Mouse (Mus musculus) G1E (cell line): ENCODE results near the gene Hist1h2bc. TPM values are rescaled to one million over a fixed set of nuclear protein-coding genes. Genes with fewer than 3 reads are reported as not detected.

ENCODE experiments used
- ATAC-seq: 2 replicates; pipeline ENCODE4 v1.8.0; 2016; ENCODE audit warnings: mild to moderate bottlenecking; ENCODE audit not compliant: insufficient number of reproducible peaks, poor library complexity, low FRiP score, severe bottlenecking; ENCODE audit errors: extremely low read depth
- DNase-seq: peaks from one replicate; pipeline ENCODE4 v3.0.0; 2012; ENCODE audit warnings: low spot score
- H3K27me3 ChIP-seq: 2 replicates; pipeline ENCODE4 v1.6.1; 2012; ENCODE audit warnings: mild to moderate bottlenecking, low read length, inconsistent platforms; ENCODE audit not compliant: insufficient read depth
- H3K36me3 ChIP-seq: replicated peaks from 2 replicates; pipeline ENCODE3; 2012; ENCODE audit warnings: mild to moderate bottlenecking, inconsistent platforms
- H3K4me1 ChIP-seq: 2 replicates; pipeline ENCODE4 v1.6.1; 2012; ENCODE audit warnings: low read depth, low read length, inconsistent platforms, mixed read lengths; ENCODE audit not compliant: insufficient read depth
- H3K4me3 ChIP-seq: 2 replicates; pipeline ENCODE4 v1.5.1; 2012; ENCODE audit warnings: low read depth, mild to moderate bottlenecking, inconsistent platforms, low read length, moderate library complexity, mixed read lengths
- H3K9me3 ChIP-seq: replicated peaks from 2 replicates; pipeline ENCODE4 v1.6.1; 2012; ENCODE audit warnings: inconsistent platforms
- CTCF ChIP-seq: IDR thresholded peaks from 2 replicates; pipeline ENCODE4 v1.5.1; 2012; ENCODE audit warnings: low read depth, low read length, inconsistent platforms, mixed read lengths
- GATA1 ChIP-seq: IDR thresholded peaks from 2 replicates; pipeline ENCODE4 v1.6.1; 2012; ENCODE audit warnings: borderline replicate concordance, low read length, inconsistent platforms, mixed read lengths
- GATA2 ChIP-seq: IDR thresholded peaks from 2 replicates; pipeline ENCODE4 v1.6.1; 2012; ENCODE audit warnings: low read depth, low read length, inconsistent platforms, borderline replicate concordance
- POLR2AphosphoS5 ChIP-seq: IDR thresholded peaks from 2 replicates; pipeline ENCODE4 v1.6.1; 2012; ENCODE audit warnings: low read depth, low read length, inconsistent platforms; ENCODE audit not compliant: insufficient replicate concordance
- TAL1 ChIP-seq: conservative IDR thresholded peaks from 2 replicates; pipeline ENCODE4 v1.6.1; 2012; ENCODE audit warnings: low read depth, low read length, inconsistent platforms, mixed read lengths
- polyA plus RNA-seq: library from polyadenylated mRNA; stranded (reverse); fragments of >175 nt; gene quantifications from 2 replicates; pipeline ENCODE4 v1.2.3, GENCODE M21; 2012
- total RNA-seq, 2 experiments: library from RNA; stranded (forward) in 1 of 2; stranded (reverse) in 1 of 2; fragments of 200-1000 nt in 1 of 2; fragments of >200 nt in 1 of 2; fragmentation: Nextera tagmentation in 1 of 2; gene quantifications; 2 replicates each; pipeline ENCODE4 v1.2.3; 2014 to 2017

Hist1h2bc gene
- total and polyA plus RNA-seq, 3 experiments: 8.5 to 387 (median 62.5) TPM

DNA sequence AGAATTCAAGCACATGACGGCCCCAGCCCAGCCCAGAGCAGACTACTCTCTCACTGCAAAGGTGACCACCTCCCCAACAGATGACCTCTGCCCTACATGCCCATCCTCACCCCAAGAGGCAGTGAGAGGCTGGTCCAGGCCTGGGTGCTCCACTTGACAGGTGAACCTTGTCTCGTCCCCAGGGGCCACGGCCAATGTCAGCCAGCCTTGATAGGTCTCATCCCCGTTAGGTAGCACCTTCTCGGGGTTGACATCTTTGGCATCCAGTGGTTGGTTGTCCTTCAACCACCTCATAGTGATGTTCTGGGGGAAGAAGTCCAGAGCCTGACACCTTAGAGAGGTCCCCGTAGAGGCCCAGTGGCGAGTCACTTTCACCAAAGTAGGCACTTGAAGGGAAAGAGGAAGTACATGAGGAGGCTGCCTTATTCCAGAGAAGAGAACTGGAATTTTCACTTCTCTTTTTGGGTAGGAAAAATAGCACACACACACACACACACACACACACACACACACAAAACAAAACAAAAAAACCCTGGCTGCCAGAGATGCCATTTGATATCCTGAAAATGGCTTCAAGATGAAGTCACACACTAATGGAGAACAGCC is 21.9 kb downstream of the Hist1h2bc start:
- TF ChIP-seq TAL1 (no peak), GATA1 (no peak), CTCF (no peak), GATA2 (no peak)
- no peak for DNase-seq
- Histone ChIP-seq H3K4me3 (no peak overlapping the region), H3K27me3 (peaks cover 43% of the 10 kb centered on the region), H3K36me3 (no peaks in the 10 kb centered on the region), H3K9me3 (no peaks in the 10 kb centered on the region), H3K4me1 (peaks cover 29% of the 10 kb centered on the region)
- ATAC-seq: no peak

DNA sequence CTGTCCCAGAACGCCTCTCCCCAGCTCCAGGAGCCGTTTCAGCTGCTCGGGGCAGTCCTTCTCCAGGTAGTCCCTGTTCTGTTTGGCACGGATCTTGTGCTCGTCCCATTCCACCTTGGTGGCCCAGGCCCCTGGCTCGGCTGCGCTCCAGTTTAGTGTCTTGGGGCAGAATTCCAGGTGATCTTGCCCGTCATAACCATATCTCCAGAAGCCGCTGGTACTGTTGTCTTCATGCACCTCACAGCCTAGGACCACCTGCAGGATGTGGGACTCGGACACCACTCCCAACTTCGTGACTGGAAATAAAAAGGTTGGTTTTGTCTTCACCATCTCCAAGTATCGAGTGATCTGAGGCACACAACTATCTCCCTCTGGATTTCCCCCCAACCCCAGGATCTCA is 22.8 kb downstream of the Hist1h2bc start:
- H3K4me1 ChIP-seq: peaks cover 25% of the 10 kb centered on the region

GRCm38 (mm10) chr13:23708041-23708440 is 24.0 kb downstream of the Hist1h2bc start:
- no peaks in the 10 kb centered on the region for H3K9me3 ChIP-seq
- H3K4me1 ChIP-seq: peaks cover 20% of the 10 kb centered on the region
- DNase-seq (no peak), ATAC-seq (no peak)
- TF ChIP-seq TAL1 (no peak), POLR2AphosphoS5 (no peak), CTCF (no peak), GATA1 (no peak), GATA2 (no peak)
- no peaks in the 10 kb centered on the region for H3K36me3 ChIP-seq
- H3K27me3 ChIP-seq: peaks cover 50% of the 10 kb centered on the region
- H3K4me3 ChIP-seq: no peak overlapping the region

More for the DNA sequence above, 22.8 kb downstream of the Hist1h2bc start:
- Histone ChIP-seq H3K4me3 (no peak overlapping the region), H3K27me3 (peaks cover 50% of the 10 kb centered on the region), H3K9me3 (no peaks in the 10 kb centered on the region), H3K36me3 (no peaks in the 10 kb centered on the region)
- TF ChIP-seq GATA2 (no peak), POLR2AphosphoS5 (no peak), GATA1 (no peak), CTCF (no peak), TAL1 (no peak)
- ATAC-seq (no peak), DNase-seq (no peak)

DNA sequence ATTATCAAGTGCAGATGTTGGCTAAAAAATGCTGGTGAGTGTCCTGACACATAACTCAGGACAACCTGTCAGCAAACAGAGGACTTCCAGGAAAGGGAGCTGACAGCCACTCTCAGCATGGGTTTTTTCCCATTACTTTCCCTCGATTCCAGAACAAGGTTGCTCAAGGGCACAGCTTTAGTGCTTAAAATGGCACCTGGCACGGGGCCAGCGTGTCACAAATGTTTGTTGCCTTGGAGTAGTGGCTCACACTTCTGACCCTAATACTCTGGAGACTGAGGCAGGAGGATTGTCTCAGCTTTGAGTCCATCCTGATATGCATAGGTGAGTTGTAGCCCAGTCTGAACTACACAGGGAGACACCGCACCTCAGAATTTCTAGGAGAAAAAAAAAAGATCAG is 24.7 kb downstream of the Hist1h2bc start:
- ATAC-seq (no peak), DNase-seq (no peak)
- Histone ChIP-seq H3K27me3 (peaks cover 53% of the 10 kb centered on the region), H3K4me1 (peaks cover 20% of the 10 kb centered on the region), H3K36me3 (no peaks in the 10 kb centered on the region), H3K9me3 (no peaks in the 10 kb centered on the region), H3K4me3 (no peak overlapping the region)
- TF ChIP-seq GATA1 (no peak), GATA2 (no peak)

- H3K4me3 ChIP-seq: peak overlapping the region; percentile 69
- no peaks in the 10 kb centered on the region for H3K36me3 ChIP-seq
- H3K27me3 ChIP-seq: peaks cover 46% of the 10 kb centered on the region
- H3K9me3 ChIP-seq: no peaks in the 10 kb centered on the region
- H3K4me1 ChIP-seq: peaks cover 20% of the 10 kb centered on the region
- DNase-seq: no peak
- ATAC-seq: no peak
- TF ChIP-seq CTCF (no peak), GATA1 (no peak), POLR2AphosphoS5 (no peak), TAL1 (no peak), GATA2 (no peak)
These were observed 25.8 kb downstream of the Hist1h2bc start for GRCm38 (mm10) chr13:23709714-23710373.

- H3K9me3 ChIP-seq: no peaks in the 10 kb centered on the region
- ATAC-seq: 0 out of 2 replicates have a peak, but pooled peaks have one; percentile 8
- H3K4me3 ChIP-seq: peak within 1 kb of the TSS; percentile 69
- DNase-seq: no peak
- peaks cover 47% of the 10 kb centered on the region for H3K27me3 ChIP-seq
- TF ChIP-seq GATA2 (no peak), CTCF (no peak), GATA1 (no peak), TAL1 (no peak), POLR2AphosphoS5 (no peak)
- H3K36me3 ChIP-seq: no peaks in the 10 kb centered on the region
- H3K4me1 ChIP-seq: peaks cover 19% of the 10 kb centered on the region
These were observed 26.5 kb downstream of the Hist1h2bc start, which contains the start of gene Hfe for GRCm38 (mm10) chr13:23710374-23711089. Hfe (minus strand) TSS chr13:23710854.
